Mouse (Mus musculus) E14TG2a.4 (cell line): ENCODE measurements around the gene Trim52.

Experiments
- CTCF ChIP-seq: conservative IDR thresholded peaks from 2 replicates; pipeline ENCODE4 v1.5.1; 2014; ENCODE audit warnings: low read length
- NANOG ChIP-seq: IDR thresholded peaks from 2 replicates; pipeline ENCODE4 v1.6.1; 2014; ENCODE audit warnings: borderline replicate concordance, low read length, mixed read lengths
- POU5F1 ChIP-seq: IDR thresholded peaks from 2 replicates; pipeline ENCODE4 v1.6.1; 2014; ENCODE audit warnings: low read length, borderline replicate concordance

- TF ChIP-seq CTCF (no peak), NANOG (no peak), POU5F1 (no peak)
Measured at GRCm38 (mm10) chr14:106096816-106097215, 9.2 kb upstream of the Trim52 start.
